Mouse (Mus musculus) spleen, adult 2 months (tissue): ENCODE results near the gene Itgax. TPM values are rescaled to one million over a fixed set of nuclear protein-coding genes. Genes with fewer than 3 reads are reported as not detected.

Experiments
- DNase-seq, 2 experiments: peaks; one replicate each; pipeline versions ENCODE4 v3.0.0 to v3.0.0-alpha.2; 2012 to 2021; ENCODE audit warnings: low spot score in 2 of 2, low read depth in 1 of 2
- H3K27ac ChIP-seq: fragments of 200-500 bp; 2 replicates; pipeline ENCODE4 v1.5.1; 2012; ENCODE audit warnings: low read length, inconsistent platforms; ENCODE audit not compliant: insufficient read depth
- H3K27me3 ChIP-seq: fragments of 200-500 bp; 2 replicates; pipeline ENCODE4 v1.6.1; 2012; ENCODE audit warnings: mild to moderate bottlenecking, moderate library complexity, low read length, inconsistent platforms; ENCODE audit not compliant: control insufficient read depth, insufficient read depth
- H3K36me3 ChIP-seq: fragments of 200-500 bp; 2 replicates; pipeline ENCODE4 v1.6.1; 2012; ENCODE audit warnings: mild to moderate bottlenecking, low read length, inconsistent platforms; ENCODE audit not compliant: control insufficient read depth, insufficient read depth
- H3K4me1 ChIP-seq: fragments of 200-500 bp; 2 replicates; pipeline ENCODE4 v1.6.1; 2011; ENCODE audit warnings: inconsistent platforms; ENCODE audit not compliant: control insufficient read depth, insufficient read depth, insufficient read length
- H3K4me3 ChIP-seq: fragments of 200-500 bp; 2 replicates; pipeline ENCODE4 v1.5.1; 2011; ENCODE audit warnings: mild to moderate bottlenecking, inconsistent platforms; ENCODE audit not compliant: insufficient read depth, insufficient read length; ENCODE audit errors: extremely low read depth
- CTCF ChIP-seq: fragments of 200-500 bp; IDR thresholded peaks from 2 replicates; pipeline ENCODE4 v1.5.1; 2011; ENCODE audit warnings: mild to moderate bottlenecking, inconsistent platforms; ENCODE audit not compliant: insufficient read depth, insufficient read length, insufficient replicate concordance; ENCODE audit errors: extremely low read depth
- POLR2A ChIP-seq: fragments of 200-500 bp; IDR thresholded peaks from 2 replicates; pipeline ENCODE4 v1.6.1; 2011; ENCODE audit warnings: low read depth, low read length, inconsistent platforms
- WGBS: fragments of 180-500 bp; shearing (Covaris S2); methylation state at CpG from one replicate; pipeline ENCODE4 v1.1.7; 2018; 5-methylcytosine and 5-hydroxymethylcytosine counted together
- polyA plus RNA-seq: library from polyadenylated mRNA; depleted of rRNA; stranded (reverse); fragments of >200 nt; gene quantifications from 2 replicates; pipeline ENCODE4 v1.2.3, GENCODE M21; 2012

Gene Itgax
- polyA plus RNA-seq, 1 experiment = 28.4 TPM

DNA sequence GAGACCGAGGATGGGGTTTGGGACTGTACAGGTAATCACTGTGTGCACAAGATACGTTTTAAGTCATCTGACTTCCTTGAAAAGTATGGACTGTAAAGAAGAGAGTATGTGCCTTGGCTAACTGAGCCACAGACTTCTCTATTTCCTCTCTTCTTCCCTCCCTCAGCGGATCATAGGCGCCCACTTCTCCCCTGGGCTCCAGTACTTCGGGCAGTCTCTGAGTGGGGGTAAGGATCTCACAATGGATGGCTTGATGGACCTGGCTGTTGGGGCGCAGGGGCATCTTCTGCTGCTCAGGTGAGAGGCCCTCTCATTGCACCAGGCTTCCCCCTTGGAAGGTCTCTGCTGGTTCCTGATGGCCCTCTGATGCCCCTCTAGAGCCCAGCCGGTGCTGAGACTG lies 21.9 kb upstream of the Itgax start:
- 80% methylated on average over 7 of the region's 7 CpGs for WGBS
- Histone ChIP-seq H3K4me1 (peaks cover 3% of the 10 kb centered on the region; the same call in 1 of the 2 replicates), H3K36me3 (no peaks in the 10 kb centered on the region), H3K27ac (no peak overlapping the region), H3K27me3 (no peaks in the 10 kb centered on the region), H3K4me3 (no peak overlapping the region)
- TF ChIP-seq CTCF (no peak), POLR2A (no peak)
- no peak for DNase-seq

- H3K27me3 ChIP-seq = no peaks in the 10 kb centered on the region
- WGBS = 46% methylated on average over 2 of the region's 2 CpGs
- TF ChIP-seq CTCF (no peak), POLR2A (no peak)
- no peak for DNase-seq
- no peak overlapping the region for H3K27ac ChIP-seq
- H3K4me3 ChIP-seq = no peak overlapping the region
- no peaks in the 10 kb centered on the region for H3K36me3 ChIP-seq
- peaks cover 9% of the 10 kb centered on the region for H3K4me1 ChIP-seq
Measured at GRCm38 (mm10) chr7:128110314-128110713, 19.0 kb upstream of the Itgax start.

GRCm38 (mm10) chr7:128112131-128112530 lies 17.2 kb upstream of the Itgax start:
- no peaks in the 10 kb centered on the region for H3K36me3 ChIP-seq
- no peak overlapping the region for H3K4me3 ChIP-seq
- 94% methylated on average over 11 of the region's 11 CpGs for WGBS
- H3K27ac ChIP-seq = no peak overlapping the region
- no peak for DNase-seq
- no peaks in the 10 kb centered on the region for H3K27me3 ChIP-seq
- peaks cover 5% of the 10 kb centered on the region for H3K4me1 ChIP-seq
- TF ChIP-seq CTCF = no peak
- no peak for TF ChIP-seq POLR2A

GRCm38 (mm10) chr7:128114371-128115105 lies 14.8 kb upstream of the Itgax start:
- Histone ChIP-seq H3K36me3 (no peaks in the 10 kb centered on the region), H3K27ac (no peak overlapping the region), H3K27me3 (no peaks in the 10 kb centered on the region), H3K4me1 (peaks cover 7% of the 10 kb centered on the region), H3K4me3 (no peak overlapping the region)
- TF ChIP-seq CTCF = no peak
- TF ChIP-seq POLR2A = no peak
- DNase-seq = no peak
- 91% methylated on average over 11 of the region's 11 CpGs for WGBS

GRCm38 (mm10) chr7:128115211-128115958 lies 14.0 kb upstream of the Itgax start:
- Histone ChIP-seq H3K36me3 (no peaks in the 10 kb centered on the region), H3K27ac (no peak overlapping the region), H3K27me3 (no peaks in the 10 kb centered on the region), H3K4me3 (no peak overlapping the region), H3K4me1 (peaks cover 7% of the 10 kb centered on the region)
- DNase-seq = peak in 1 of 2 experiments; percentile 19
- TF ChIP-seq POLR2A (no peak), CTCF (no peak)
- WGBS = 52% methylated on average over 5 of the region's 5 CpGs

- H3K27ac ChIP-seq = no peak overlapping the region
- no peak overlapping the region for H3K4me3 ChIP-seq
- TF ChIP-seq CTCF = no peak
- TF ChIP-seq POLR2A = no peak
- WGBS = 93% methylated on average over 5 of the region's 5 CpGs
- no peaks in the 10 kb centered on the region for H3K36me3 ChIP-seq
- peaks cover 7% of the 10 kb centered on the region for H3K4me1 ChIP-seq
- DNase-seq = no peak
- H3K27me3 ChIP-seq = no peaks in the 10 kb centered on the region
Measured at GRCm38 (mm10) chr7:128116396-128116795, 13.0 kb upstream of the Itgax start.
